Mouse (Mus musculus): ENCODE results near the gene Nceh1.
"Not testable (repeated sequence)": the region's sequence is repeated elsewhere in the genome, so short reads cannot be mapped to it uniquely, and the experiment has no call there.

Nceh1 gene

DNA sequence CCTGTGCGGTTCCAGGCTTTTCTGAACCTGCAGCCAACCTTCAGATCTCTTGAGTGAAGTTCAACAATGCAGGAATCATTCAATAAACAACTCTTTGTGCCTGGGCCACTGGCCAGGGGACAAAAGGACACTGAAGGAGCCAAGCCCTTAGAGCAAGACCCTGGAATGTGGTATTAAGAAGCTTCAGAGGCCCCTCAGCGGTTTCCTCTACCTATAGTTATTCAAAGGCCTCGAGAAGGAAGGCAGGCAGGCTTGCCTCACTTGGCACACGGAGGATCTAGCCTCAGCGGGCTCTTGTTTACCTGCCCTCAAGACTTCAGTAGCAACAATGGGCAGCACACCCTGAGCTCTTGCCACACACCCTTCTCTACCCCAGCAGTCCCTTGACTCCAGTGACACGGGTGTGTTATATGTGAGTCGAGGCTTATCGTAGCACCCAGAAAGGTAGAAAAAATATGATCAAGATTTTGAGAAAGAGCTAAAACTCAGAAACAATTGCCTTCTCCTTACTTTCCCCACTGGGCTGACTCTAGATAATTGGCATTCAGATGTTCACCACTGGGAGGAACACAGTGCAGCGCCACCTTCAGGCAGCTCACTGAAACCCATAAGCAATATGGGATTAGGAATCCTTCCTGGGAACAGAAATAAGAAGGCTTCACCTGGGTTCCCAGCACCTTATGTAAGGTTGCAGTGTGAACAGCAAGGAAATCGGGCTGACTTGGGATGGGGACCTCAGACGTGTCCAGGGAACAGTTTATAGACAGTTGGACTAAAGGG lies 46.0 kb downstream of the Nceh1 start:
- no peak for DNase-seq (ENCODE audit: low read depth in 2 of 2, low spot score in 2 of 2)

- DNase-seq (ENCODE audit: low read depth in 2 of 2, low spot score in 2 of 2), result no peak
Observed at GRCm38 (mm10) chr3:27233361-27233760, 50.6 kb downstream of the Nceh1 start.

- DNase-seq (ENCODE audit: low read depth in 2 of 2, low spot score in 2 of 2), result no peak
Observed at GRCm38 (mm10) chr3:27233841-27234240, 51.1 kb downstream of the Nceh1 start.

- no peak for DNase-seq (ENCODE audit: low read depth in 2 of 2, low spot score in 2 of 2)
Observed at GRCm38 (mm10) chr3:27234976-27235375, 52.2 kb downstream of the Nceh1 start.

GRCm38 (mm10) chr3:27237226-27237625 lies 54.5 kb downstream of the Nceh1 start:
- DNase-seq (ENCODE audit: low read depth in 2 of 2, low spot score in 2 of 2), result peak; percentile 19 to 55

DNA sequence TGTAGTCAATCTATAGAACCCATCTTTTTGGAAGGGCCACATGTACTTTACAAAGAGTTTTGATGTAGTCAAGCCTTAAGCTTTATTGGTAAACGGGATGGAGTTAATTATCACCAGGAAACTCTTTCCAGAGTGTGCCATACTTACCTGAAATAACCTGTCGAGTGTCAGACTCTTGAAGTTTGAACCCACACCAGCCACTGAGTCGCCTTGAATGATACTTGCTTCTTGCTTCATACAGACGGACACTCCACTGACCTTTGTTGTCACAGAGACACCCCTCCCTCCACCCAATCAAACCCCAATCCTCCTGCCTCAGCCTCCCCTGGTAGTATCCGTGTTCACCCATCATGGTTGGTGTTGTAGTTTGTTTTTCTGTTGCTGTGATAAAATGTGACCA lies 55.8 kb downstream of the Nceh1 start:
- DNase-seq (ENCODE audit: low read depth in 2 of 2, low spot score in 2 of 2), result no peak

DNA sequence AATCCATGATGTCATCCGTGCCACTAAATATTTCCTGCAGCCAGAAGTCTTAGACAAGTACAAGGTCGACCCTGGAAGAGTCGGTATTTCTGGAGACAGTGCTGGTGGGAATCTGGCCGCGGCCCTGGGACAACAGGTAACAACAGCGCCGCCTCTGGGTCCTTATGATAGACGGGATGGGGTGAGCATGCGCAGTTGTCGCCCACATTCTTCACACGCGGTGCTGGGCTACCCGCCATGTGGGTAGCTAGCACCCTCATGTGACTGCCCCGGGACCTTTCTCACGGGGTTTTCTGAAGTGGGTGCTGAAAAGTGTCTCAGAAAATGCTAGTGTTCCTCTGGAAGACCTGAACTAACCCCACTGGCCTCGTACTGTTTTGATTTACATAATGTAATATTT lies 56.8 kb downstream of the Nceh1 start:
- no peak for DNase-seq (ENCODE audit: low read depth in 2 of 2, low spot score in 2 of 2)

- no peak for DNase-seq (ENCODE audit: low read depth in 2 of 2, low spot score in 2 of 2)
Observed at GRCm38 (mm10) chr3:27241864-27242263, 59.1 kb downstream of the Nceh1 start.

DNA sequence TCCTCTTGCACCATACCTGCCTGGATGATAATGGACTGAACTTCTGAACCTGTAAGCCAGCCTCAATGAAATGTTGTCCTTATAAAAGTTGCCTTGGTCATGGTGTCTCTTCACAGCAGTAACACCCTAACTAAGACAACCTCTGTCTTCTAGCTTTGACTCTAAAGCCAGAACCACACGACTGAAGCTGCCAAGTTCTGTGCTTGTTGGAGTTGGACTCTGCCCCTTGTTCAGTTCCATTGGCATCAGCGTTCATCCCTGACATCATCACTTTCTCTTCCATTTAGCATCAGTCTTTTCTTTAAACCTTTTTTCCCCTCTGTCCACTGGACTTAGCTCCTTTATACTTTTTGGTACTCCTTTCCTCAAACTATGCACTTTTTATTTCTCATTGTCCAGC lies 63.4 kb downstream of the Nceh1 start:
- no peak for DNase-seq (ENCODE audit: low read depth in 2 of 2, low spot score in 2 of 2)

GRCm38 (mm10) chr3:27247785-27248184 lies 65.0 kb downstream of the Nceh1 start:
- DNase-seq (ENCODE audit: low read depth in 2 of 2, low spot score in 2 of 2), result no peak

GRCm38 (mm10) chr3:27249030-27249429 lies 66.3 kb downstream of the Nceh1 start:
- DNase-seq (ENCODE audit: low read depth in 2 of 2, low spot score in 2 of 2), result no peak

DNA sequence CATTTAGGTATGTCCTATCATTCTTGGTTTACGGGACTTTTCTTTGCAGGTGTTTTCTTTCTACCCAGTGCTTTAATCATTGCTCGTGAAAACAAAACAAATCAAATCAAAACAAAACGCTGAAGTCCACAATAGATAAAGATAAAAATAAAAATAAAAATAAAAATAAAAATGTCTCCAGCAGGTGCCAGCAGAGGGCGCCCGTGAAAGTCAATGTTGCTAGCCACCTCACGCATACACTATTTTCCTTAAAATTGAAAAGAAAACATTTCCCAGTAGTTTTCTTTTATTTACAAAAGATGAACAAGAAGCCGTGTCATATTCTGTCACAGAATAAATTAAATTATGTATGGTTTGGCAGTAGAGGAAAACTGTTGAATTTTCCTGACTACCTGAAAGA lies 68.2 kb downstream of the Nceh1 start:
- no peak for DNase-seq (ENCODE audit: low read depth in 2 of 2, low spot score in 2 of 2)

DNA sequence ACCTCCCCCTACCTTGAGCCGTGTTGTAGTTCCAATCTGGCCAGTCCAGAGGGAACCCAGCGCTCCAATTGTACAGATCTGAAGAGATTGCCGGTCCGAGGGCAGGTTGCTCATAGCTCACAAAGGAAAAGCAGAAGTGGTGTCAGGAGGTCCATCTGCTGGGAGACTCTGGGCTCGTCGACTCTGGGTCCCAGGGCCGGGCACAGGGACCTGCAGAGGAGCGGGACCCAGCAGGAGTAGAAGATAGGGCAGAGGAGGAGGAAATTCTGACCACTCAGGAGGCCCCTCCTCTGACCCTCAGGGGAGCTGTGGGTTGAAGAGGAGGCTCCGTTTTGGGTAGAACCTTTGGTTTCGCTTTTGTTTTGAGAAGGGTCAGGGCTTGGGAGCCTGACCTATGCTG lies 75.7 kb downstream of the Nceh1 start:
- no peak for DNase-seq (ENCODE audit: low read depth in 2 of 2, low spot score in 2 of 2)

DNA sequence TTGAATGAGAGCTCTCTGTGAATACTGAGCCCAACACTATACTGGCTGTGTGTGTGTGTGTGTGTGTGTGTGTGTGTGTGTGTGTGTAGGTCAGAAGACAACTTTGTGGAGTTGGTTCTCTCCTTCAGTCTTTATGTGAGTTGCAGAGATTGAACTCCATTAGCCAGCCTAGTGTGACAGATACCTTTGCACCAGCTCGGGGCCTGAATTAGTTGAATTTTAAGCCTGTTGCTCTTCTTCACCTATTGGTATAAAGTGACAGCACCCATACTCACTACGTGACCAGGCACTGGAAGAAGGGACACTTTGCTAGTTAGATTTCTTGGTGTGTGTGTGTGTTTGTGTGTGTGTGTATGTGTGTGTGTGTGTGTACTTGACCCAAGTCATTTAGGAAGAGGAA lies 77.6 kb downstream of the Nceh1 start:
- DNase-seq (ENCODE audit: low read depth in 2 of 2, low spot score in 2 of 2), result no peak

DNA sequence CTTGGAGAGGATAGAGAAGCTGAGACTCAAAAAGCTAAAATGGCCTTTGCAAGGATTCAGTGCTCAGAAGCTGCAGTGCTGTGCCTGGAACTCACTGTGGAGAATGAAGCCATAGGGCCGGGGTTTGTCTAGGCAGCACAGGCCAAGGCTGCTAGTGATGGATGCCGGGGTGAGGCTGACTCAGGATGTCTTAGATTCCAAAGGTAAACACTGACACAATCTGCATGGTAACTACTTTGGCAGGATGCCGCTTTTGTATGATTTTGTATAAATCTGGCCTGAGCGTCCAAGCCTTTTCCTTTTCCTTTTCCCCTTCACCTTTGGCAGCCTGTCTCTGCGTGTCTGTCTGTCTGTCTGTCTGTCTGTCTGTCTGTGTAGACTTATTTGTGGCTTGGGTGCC lies 84.6 kb downstream of the Nceh1 start:
- no peak for DNase-seq (ENCODE audit: low read depth in 2 of 2, low spot score in 2 of 2)

GRCm38 (mm10) chr3:27267887-27268286 lies 85.1 kb downstream of the Nceh1 start:
- no peak for DNase-seq (ENCODE audit: low read depth in 2 of 2, low spot score in 2 of 2)

GRCm38 (mm10) chr3:27269151-27269550 lies 86.4 kb downstream of the Nceh1 start:
- DNase-seq (ENCODE audit: low read depth in 2 of 2, low spot score in 2 of 2), result no peak

GRCm38 (mm10) chr3:27270160-27270962 lies 87.6 kb downstream of the Nceh1 start:
- DNase-seq (ENCODE audit: low read depth in 2 of 2, low spot score in 2 of 2), result peak in 1 of 2 experiments; percentile 14

GRCm38 (mm10) chr3:27272926-27273745 lies 90.4 kb downstream of the Nceh1 start:
- DNase-seq (ENCODE audit: low read depth in 2 of 2, low spot score in 2 of 2), result no peak

GRCm38 (mm10) chr3:27279286-27279925 lies 96.6 kb downstream of the Nceh1 start:
- DNase-seq (ENCODE audit: low read depth in 2 of 2, low spot score in 2 of 2), result not testable (repeated sequence)

DNA sequence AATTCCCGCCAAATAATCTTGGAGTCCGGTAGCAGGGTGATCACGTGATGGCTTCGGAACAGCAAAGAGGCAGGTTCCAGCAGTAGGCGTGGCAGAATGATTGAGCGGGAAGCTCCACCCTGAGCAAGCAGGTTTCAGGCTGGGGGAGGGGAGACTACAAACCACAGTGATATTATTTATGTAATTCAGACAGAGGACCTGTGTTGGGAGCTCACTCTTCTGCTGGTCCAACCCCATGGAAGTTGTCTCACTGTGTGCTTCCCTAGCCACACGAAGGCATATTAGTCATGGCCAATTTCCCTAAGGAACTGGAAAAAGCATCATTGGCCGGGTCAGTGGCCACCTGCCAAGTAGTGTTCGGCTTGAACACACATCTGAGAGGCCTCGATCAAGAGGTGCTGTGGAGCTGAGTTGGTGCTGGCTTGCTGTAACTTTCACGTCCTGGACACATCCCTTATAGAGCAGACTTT lies 97.5 kb downstream of the Nceh1 start:
- DNase-seq (ENCODE audit: low read depth in 2 of 2, low spot score in 2 of 2), result no peak

Measured in CD8-positive naive resting alpha-beta T cell, adult 2 months (primary cell).